Mouse (Mus musculus) bone marrow macrophage, adult 2 months (primary cell): ENCODE measurements around the gene Nsmce3.

Experiments
- CTCF ChIP-seq: IDR thresholded peaks from 2 replicates; pipeline ENCODE4 v1.5.1; 2012; ENCODE audit warnings: low read depth, mild to moderate bottlenecking, low read length, moderate library complexity
- POLR2A ChIP-seq: IDR thresholded peaks from 2 replicates; pipeline ENCODE4 v1.6.1; 2012; ENCODE audit warnings: mild to moderate bottlenecking, low read depth, low read length, borderline replicate concordance

GRCm38 (mm10) chr7:64880415-64880814 is 7.6 kb upstream of the Nsmce3 start:
- TF ChIP-seq CTCF (no peak), POLR2A (no peak)
